Mouse (Mus musculus): ENCODE measurements around the gene Slc35f4.
A peak's percentile ranks its signal among the peaks of the same experiment; 100 is the strongest.

Gene Slc35f4

DNA sequence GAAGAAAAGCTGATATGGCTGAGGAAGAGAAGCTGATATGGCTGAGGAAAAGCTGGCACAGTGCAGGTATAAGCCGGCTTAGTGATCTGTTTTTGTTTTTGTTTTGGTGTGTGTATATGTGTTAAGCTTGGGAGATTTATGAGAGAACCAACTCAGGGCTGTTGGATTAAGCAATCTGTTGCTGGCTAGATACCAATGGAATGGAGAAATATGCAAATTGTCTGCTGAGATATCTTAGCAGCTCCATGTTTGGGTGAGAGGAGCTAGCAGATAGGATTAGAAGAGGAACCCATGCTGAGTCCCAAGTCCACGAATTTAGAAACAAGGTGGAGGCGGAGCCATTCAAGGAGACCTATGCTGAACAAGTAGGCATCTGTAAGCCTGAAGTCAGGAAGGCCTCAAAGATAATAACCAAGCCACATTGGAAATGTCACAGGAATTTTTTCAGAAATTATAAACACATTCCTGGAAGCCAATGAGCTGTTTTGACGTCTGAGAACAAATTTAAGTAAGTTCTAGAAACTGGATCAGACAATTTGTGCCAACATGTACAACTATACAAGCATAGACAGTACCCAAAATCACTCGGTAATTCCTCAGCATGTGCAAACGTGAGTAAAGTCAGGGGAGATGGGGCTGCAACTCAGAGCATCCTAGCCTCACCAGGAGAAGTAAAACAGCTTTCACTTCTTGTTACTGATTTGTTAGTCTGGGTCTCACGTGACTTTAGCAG is 177.5 kb downstream of the Slc35f4 start:
- peak; percentile 25 for DNase-seq (ENCODE audit: inconsistent ontology term)

GRCm38 (mm10) chr14:49345835-49346234 is 180.0 kb downstream of the Slc35f4 start:
- no peak for DNase-seq (ENCODE audit: inconsistent ontology term)

- DNase-seq (ENCODE audit: inconsistent ontology term), result no peak
These were observed 188.8 kb downstream of the Slc35f4 start for GRCm38 (mm10) chr14:49337011-49337410.

DNA sequence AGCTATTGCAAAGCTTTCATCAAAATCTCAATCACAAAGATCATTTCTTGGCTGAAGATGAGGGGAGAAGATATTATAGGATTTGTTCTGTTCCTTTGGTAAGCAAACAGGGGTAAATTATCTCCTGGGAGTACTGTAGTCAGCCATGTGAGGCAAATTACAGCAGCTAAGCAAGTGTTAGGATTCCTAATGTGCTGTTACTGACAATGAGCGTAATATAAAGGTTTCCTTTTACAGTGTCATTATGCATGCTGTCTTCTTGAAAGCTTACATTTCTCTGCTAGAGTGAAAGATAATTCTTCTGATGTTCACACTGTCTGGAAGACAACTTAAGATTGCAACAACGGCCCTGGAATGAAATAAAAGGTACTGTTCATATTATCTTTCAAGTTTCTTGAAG is 192.0 kb downstream of the Slc35f4 start:
- DNase-seq (ENCODE audit: inconsistent ontology term), result no peak

GRCm38 (mm10) chr14:49316493-49316894 is 209.4 kb downstream of the Slc35f4 start:
- no peak for DNase-seq (ENCODE audit: inconsistent ontology term)

DNA sequence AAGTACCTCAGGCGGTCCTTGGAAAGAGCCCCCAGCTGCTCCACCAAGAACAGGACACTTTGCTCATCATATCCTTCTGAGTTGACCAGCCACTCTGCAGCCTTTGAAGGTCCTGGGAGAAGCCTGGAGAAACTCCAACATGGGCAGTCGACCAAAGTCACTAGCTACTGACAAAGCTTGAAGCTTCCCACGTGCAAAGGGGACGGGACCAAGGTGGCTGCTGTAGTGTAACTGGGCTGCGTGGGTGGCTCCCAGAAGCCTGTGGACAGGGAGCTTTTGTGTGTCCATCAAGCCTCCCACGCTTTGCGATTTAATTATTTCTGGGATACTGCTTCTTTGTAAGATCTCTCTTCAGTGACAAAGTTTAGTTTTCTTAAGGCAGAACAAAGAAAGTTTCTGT is 211.9 kb downstream of the Slc35f4 start:
- peak; percentile 81 for DNase-seq (ENCODE audit: inconsistent ontology term)

- DNase-seq (ENCODE audit: inconsistent ontology term), result no peak
These were observed 212.5 kb downstream of the Slc35f4 start for GRCm38 (mm10) chr14:49313376-49313775.

- no peak for DNase-seq (ENCODE audit: inconsistent ontology term)
These were observed 214.3 kb downstream of the Slc35f4 start for GRCm38 (mm10) chr14:49311548-49311947.

DNA sequence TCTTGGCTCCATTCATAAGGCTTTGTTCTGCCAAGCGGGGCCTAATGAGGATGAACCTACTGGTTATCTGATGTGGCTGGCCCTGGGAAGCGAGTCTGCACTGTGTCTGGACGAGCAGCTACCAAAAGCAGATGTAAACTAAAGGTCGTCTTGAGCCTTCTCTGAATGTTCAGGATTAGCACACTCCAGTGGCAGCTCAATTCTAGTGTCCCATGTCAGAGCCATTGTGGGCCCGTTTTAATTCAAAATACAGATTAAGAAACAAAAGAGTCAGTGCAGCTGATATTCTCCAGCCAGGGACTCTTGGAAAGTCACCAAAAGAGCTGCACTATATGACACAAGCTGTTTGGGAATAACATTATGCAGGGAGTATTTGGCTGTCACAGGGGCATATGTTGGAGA is 214.8 kb downstream of the Slc35f4 start:
- DNase-seq (ENCODE audit: inconsistent ontology term), result peak; percentile 29

DNA sequence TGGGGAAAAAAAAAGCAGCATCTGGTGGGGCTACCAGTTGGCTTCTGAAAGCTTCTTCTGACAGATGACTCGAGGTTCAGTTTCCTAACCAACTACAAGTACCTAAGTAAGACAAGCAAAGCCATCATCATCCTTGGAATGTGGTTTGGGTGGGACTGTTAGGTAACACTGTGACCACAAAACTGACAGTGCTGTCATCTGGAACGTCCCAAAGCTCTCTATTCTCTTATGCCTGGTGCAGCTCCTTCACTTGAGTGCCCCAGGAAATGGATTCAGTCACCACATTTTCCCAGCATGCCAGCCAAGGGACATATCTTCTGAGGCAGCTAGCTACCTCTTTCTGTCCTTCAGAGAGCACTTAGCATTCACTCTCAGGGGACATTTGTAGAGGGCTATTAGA is 216.2 kb downstream of the Slc35f4 start:
- no peak for DNase-seq (ENCODE audit: inconsistent ontology term)

DNA sequence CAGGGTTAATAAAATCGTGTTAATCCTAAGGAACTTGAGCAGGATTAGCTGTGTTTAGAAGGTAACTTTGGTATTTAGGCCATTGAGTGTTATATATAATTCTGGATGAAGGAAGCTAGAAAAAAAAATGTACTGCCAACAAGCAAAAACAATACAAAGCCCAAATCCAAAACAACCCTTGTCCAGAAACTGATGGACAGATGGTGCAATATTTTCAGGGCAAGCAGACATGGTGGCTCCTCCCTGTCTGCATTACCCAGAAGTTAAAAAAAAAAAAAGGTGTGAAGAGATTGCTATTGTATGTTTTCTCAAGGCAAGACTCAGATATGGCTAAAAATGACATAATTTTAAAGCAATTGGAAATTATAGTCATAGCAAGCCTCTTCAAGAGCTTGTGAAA is 217.3 kb downstream of the Slc35f4 start:
- DNase-seq (ENCODE audit: inconsistent ontology term), result no peak

- DNase-seq (ENCODE audit: inconsistent ontology term), result no peak
These were observed 218.0 kb downstream of the Slc35f4 start for GRCm38 (mm10) chr14:49307842-49308241.

GRCm38 (mm10) chr14:49305534-49306409 is 220.1 kb downstream of the Slc35f4 start:
- DNase-seq (ENCODE audit: inconsistent ontology term), result no peak

DNA sequence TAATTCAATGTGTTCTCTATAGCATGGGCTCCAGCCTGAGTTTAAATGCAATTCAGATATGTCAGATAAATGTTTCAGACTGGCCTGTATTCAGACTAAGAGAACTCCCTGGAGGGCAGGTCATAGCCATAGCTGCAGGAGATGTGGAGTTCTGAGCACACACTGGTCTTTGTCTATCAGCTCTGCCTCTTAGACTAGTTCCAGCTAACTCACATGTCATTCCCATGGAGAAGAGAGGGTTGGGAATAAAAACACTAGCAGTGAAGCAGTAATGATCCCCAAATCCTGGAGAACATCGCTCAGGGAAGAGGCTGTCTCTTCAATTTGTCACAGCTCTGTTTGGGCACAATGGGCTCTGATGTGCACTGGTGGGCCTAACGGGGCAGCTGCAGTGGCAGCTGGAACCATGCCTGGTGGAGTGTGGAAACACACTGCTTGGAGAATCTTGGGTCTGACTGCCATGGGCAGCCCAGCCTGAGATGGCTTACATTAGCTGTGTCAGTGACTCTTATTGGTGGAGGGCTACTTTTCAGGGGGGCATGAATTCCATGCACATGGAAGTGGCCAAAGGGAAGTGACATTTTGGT is 223.5 kb downstream of the Slc35f4 start:
- DNase-seq (ENCODE audit: inconsistent ontology term), result no peak

DNA sequence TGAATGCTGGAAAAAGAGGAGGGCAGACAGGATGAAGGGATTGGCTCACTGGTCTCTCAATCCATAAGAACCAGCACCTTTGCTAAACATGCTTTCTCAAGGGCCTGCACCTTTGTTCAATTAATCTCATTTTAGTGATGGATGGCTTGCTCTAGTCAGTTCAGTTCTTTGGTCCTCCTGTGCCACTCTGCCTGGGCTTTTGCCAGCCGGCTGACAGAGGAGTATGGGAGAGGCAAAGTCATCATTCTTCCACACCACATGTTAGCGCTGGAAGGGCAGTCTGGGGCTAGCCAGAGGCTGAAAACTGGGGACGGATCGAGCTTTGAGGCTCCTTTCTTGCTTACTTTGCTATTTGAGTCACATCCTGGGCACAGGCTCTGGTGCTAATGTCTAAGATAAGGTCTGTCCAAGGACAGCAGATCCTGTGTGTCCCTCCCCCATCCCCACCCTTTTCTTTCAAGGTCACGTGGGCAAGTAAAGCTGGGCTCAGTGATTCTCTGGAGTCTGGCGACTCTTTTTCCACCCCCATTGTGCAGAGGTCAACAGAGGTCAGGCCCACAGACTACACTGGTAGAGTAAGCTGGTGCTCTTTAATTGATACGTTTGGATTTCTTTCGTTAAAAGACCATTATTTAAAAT is 224.7 kb downstream of the Slc35f4 start:
- no peak for DNase-seq (ENCODE audit: inconsistent ontology term)

DNA sequence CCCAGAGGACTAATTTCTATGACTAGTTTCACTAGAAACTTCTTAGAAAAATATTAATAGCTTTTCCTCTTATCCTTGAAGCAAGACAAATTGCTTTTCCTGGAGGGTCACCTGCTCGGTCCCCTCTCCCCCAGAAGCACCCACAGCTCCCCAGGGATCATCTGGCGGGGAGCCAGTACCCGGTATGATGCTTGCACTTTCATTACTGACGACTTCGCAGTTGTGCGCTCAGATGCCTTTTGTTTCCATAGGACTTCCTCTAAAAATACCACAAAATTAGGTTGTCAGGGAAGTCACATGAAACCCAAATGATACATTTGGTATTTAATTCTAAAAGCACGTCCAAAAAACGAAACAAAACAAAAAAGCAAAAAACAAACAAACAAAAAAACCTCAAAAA is 225.5 kb downstream of the Slc35f4 start:
- DNase-seq (ENCODE audit: inconsistent ontology term), result no peak

- DNase-seq (ENCODE audit: inconsistent ontology term), result peak; percentile 85
These were observed 231.9 kb downstream of the Slc35f4 start for GRCm38 (mm10) chr14:49293802-49294449.

- no peak for DNase-seq (ENCODE audit: inconsistent ontology term)
These were observed 235.7 kb downstream of the Slc35f4 start for GRCm38 (mm10) chr14:49290029-49290745.

DNA sequence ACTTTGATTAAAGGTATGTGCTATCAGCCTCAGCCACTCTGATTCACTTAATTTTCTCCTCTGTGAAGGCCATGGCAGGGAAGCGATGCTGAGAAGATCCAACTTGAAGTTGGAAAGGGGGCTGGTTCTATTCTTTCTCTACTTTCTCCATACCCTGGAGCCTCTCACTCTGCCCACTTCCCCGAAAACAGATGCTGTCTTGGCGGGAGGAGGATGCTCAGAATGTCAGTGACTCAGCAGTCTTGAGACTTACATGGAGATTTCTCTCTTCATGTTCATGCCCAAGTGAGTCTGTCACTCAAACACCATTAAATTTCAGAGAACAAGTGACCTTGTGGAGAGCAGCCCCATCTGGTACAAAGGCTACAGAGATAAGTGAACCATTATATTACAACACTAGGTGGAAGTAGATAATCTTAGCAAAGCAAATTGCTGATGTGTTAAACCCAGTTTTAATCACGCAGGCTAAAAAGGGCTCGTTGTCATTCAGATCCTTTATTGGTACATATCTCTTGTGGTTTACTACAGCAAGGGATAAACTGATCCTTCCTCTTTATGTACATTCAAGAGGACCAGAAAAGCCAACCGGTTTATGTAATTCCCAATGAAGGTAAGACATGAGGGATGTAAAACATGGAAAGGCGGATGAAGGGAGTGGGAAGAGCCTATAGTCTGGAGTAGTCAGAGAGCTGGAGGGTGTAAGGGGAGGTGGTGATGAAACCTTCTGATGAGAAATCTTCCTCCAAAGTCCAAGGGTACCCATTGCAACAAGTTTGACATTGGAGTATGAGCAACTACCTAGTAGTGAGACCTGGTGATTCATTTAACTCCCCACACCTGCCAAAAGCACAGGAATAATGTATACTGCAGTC is 241.8 kb downstream of the Slc35f4 start:
- DNase-seq (ENCODE audit: inconsistent ontology term), result no peak

DNA sequence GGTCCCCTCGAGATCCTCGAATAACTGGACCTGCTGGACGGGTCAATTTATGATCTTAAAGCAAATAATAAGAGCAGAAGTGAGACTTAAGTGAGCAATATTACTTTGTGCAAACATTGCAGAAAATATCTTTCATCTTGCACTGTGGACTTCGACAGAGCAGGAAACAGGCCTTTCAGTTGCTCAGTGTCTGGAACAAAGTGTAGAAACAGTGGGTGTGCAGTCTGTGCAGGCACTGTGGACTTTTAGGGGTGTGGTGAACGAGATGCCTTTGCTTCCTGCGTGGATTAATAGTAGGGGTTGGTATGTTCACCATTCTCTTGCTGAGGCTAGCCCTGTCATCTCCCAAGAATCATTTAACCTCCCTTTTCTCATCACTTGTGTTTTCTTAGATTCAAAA is 247.0 kb downstream of the Slc35f4 start:
- DNase-seq (ENCODE audit: inconsistent ontology term), result no peak

Measured in Muller cell, postnatal 12 days (primary cell).